Mouse (Mus musculus): ENCODE data around the gene Hivep3.

- TF ChIP-seq CTCF (conservative IDR thresholded peaks at IDR 0.05; ENCODE audit: low read length) (no peak), NANOG (IDR thresholded peaks at IDR 0.05; ENCODE audit: borderline replicate concordance, low read length) (no peak)
Observed at GRCm38 (mm10) chr4:119871861-119872582, 138.4 kb downstream of the Hivep3 start.
